Mouse (Mus musculus) lung, postnatal 0 days (tissue): ENCODE measurements around the gene Rpl34.

Experiments
- CTCF ChIP-seq: IDR thresholded peaks from 2 replicates; pipeline ENCODE4 v1.5.1; 2016; ENCODE audit warnings: antibody characterized with exemption, mild to moderate bottlenecking
- EP300 ChIP-seq: IDR thresholded peaks from 2 replicates; pipeline ENCODE4 v1.6.1; 2016; ENCODE audit warnings: antibody characterized with exemption, mild to moderate bottlenecking, control low read depth

- TF ChIP-seq CTCF, result no peak
- no peak for TF ChIP-seq EP300
Measured at GRCm38 (mm10) chr3:130710103-130710502, 20.1 kb downstream of the Rpl34 start.
